In the genomic region with DNA sequence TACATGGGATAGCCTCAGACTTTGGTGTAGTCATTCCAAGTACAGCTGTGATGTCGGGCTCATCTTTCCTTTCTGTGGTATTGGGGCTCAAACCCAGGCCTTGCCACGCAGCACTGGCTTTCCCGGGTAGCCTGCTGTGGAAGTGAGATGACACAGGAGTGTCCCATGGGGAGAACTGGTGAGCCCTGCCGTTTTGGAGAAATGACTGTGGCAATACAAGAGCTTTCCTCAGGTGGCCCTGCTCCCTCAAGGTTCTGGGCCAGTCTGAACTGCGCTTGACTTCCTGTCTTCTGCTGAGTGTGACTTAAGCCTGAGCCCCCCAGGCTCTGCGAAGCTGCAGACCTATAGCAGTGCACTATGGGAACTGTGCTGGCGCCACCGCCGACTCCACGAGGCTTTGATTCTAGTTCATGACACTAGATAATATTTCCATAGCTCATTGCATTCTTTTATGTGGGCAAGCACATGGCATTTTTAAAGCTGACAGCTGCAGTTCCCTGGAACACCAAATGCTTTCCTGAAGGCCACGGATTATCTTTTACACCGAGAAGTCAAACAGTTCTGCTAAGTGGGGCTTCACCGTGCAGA, we compare ENCODE assay signal across 10 mouse cellular contexts. TPM values are rescaled to one million over a fixed set of nuclear protein-coding genes. Genes with fewer than 3 reads are reported as not detected.
DNase-seq lines count a peak whose midpoint lies in the region; ATAC-seq and TF ChIP-seq lines count a peak whose summit lies in the region.
"Had no signal": no experiment of that assay in that cellular context is flagged by ENCODE, and none has a peak within 500 bp of the region (broad histone marks: within the 10 kb centered on the region; RNA-seq: fewer than 3 reads in every experiment).

No protein-coding gene starts in this region.

- ATAC-seq in hindbrain, embryonic 12.5 days (ENCODE audit: low FRiP score), result no peak
- no peak for ATAC-seq in embryonic facial prominence, embryonic 13.5 days (ENCODE audit: insufficient number of reproducible peaks, insufficient read depth, low FRiP score, low TSS enrichment, low read depth)

- peak overlapping the region; percentile 18; the same call in 1 of the 2 replicates for H3K27ac ChIP-seq in hindbrain, embryonic 12.5 days
- no peak overlapping the region for H3K27ac ChIP-seq in hindbrain, embryonic 10.5 days
- peak overlapping the region; percentile 72 for H3K27ac ChIP-seq in embryonic facial prominence, embryonic 13.5 days

- no peak for DNase-seq in hindbrain, embryonic 10.5 days (ENCODE audit: low spot score)
- peak; percentile 41 to 45 for DNase-seq in heart, postnatal 10 days
- DNase-seq in right cerebral cortex, postnatal 4 days, result no peak
- no peak for DNase-seq in cerebellum, adult 18-20 months
- no peak for DNase-seq in urinary bladder, postnatal 36 days (ENCODE audit: low spot score in 2 of 2)
- DNase-seq: embryo, embryonic 11 days; lung, adult 2 months had no signal

- H3K9me3 ChIP-seq in hindbrain, embryonic 12.5 days (replicated peaks), result no peaks in the 10 kb centered on the region
- no peaks in the 10 kb centered on the region for H3K9me3 ChIP-seq in hindbrain, embryonic 10.5 days
- H3K9me3 ChIP-seq in embryonic facial prominence, embryonic 13.5 days, result no peaks in the 10 kb centered on the region

- TF ChIP-seq POLR2A in myocyte (IDR thresholded peaks at IDR 0.05; ENCODE audit: insufficient read length, low read depth), result no peak

- intact Hi-C loops in heart, postnatal 10 days (cut with DNase I), result no loop called here

- peaks cover 13% of the 10 kb centered on the region for H3K36me3 ChIP-seq in hindbrain, embryonic 12.5 days
- H3K36me3 ChIP-seq in hindbrain, embryonic 10.5 days, result peaks cover 31% of the 10 kb centered on the region
- H3K36me3 ChIP-seq in embryonic facial prominence, embryonic 13.5 days, result peaks cover 6% of the 10 kb centered on the region
- peaks cover 13% of the 10 kb centered on the region for H3K36me3 ChIP-seq in myocyte (ENCODE audit: control insufficient read depth, insufficient read depth)

- H3ac ChIP-seq in myocyte (ENCODE audit: control insufficient read depth, insufficient read length), result no peak overlapping the region

- H3K27me3 ChIP-seq in hindbrain, embryonic 12.5 days, result no peaks in the 10 kb centered on the region
- H3K27me3 ChIP-seq in hindbrain, embryonic 10.5 days (ENCODE audit: insufficient read depth, poor library complexity, severe bottlenecking), result no peaks in the 10 kb centered on the region
- no peaks in the 10 kb centered on the region for H3K27me3 ChIP-seq in embryonic facial prominence, embryonic 13.5 days
- no peaks in the 10 kb centered on the region for H3K27me3 ChIP-seq in myocyte (ENCODE audit: control insufficient read depth, insufficient read depth, insufficient read length)

- peaks cover 44% of the 10 kb centered on the region for H3K4me1 ChIP-seq in hindbrain, embryonic 12.5 days
- H3K4me1 ChIP-seq in hindbrain, embryonic 10.5 days (replicated peaks), result peaks cover 59% of the 10 kb centered on the region
- peaks cover 83% of the 10 kb centered on the region for H3K4me1 ChIP-seq in embryonic facial prominence, embryonic 13.5 days

- H3K4me3 ChIP-seq in hindbrain, embryonic 12.5 days, result no peak overlapping the region
- no peak overlapping the region for H3K4me3 ChIP-seq in hindbrain, embryonic 10.5 days
- H3K4me3 ChIP-seq in embryonic facial prominence, embryonic 13.5 days, result no peak overlapping the region
- no peak overlapping the region for H3K4me3 ChIP-seq in myocyte

- H3K4me2 ChIP-seq in hindbrain, embryonic 12.5 days (replicated peaks), result no peak overlapping the region
- no peak overlapping the region for H3K4me2 ChIP-seq in embryonic facial prominence, embryonic 13.5 days
- peak overlapping the region; percentile 49 for H3K4me2 ChIP-seq in myocyte (ENCODE audit: low read depth)

- peaks cover 71% of the 10 kb centered on the region for H3K79me2 ChIP-seq in myocyte (ENCODE audit: control insufficient read depth, insufficient read depth)

- H3K9ac ChIP-seq in hindbrain, embryonic 12.5 days, result no peak overlapping the region
- 0 out of 2 replicates have a peak overlapping the region, but pooled peaks have one; percentile 17 for H3K9ac ChIP-seq in embryonic facial prominence, embryonic 13.5 days

- 72% methylated on average over 13 of the region's 13 CpGs for WGBS in hindbrain, embryonic 12.5 days
- 82% methylated on average over 13 of the region's 13 CpGs for WGBS in hindbrain, embryonic 10.5 days
- WGBS in embryonic facial prominence, embryonic 13.5 days, result 34% methylated on average over 13 of the region's 13 CpGs

TF ChIP-seq in myocyte, 11 proteins besides CTCF, POLR2A, EP300 and RAD21:
- TF ChIP-seq POLR2AphosphoS2 (IDR thresholded peaks at IDR 0.05; ENCODE audit: insufficient read length, low read depth) (no peak), E2F4 (IDR thresholded peaks at IDR 0.05; ENCODE audit: insufficient read depth) (no peak), USF1 (IDR thresholded peaks at IDR 0.05; ENCODE audit: low read depth) (no peak), TCF3 (IDR thresholded peaks at IDR 0.05; ENCODE audit: insufficient read length, low read depth) (no peak), SRF (IDR thresholded peaks at IDR 0.05; ENCODE audit: control insufficient read depth, insufficient read length, low read depth) (no peak), CEBPB (IDR thresholded peaks at IDR 0.05; ENCODE audit: insufficient read depth, poor library complexity, severe bottlenecking) (no peak), MYOD1 (IDR thresholded peaks at IDR 0.05; ENCODE audit: control insufficient read depth in 1 of 3, insufficient read length in 2 of 3, low read depth in 2 of 3) (peak in 2 of 3 experiments; percentile 24 to 50), TCF12 (IDR thresholded peaks at IDR 0.05; ENCODE audit: insufficient read depth, poor library complexity, severe bottlenecking) (peak; percentile 56), MYOG (IDR thresholded peaks at IDR 0.05; ENCODE audit: control insufficient read depth in 1 of 3, insufficient read depth in 1 of 3, insufficient read length in 2 of 3, low read depth in 2 of 3) (peak in 2 of 3 experiments; percentile 22 to 47), MAX (IDR thresholded peaks at IDR 0.05; ENCODE audit: low read depth) (no peak), REST (IDR thresholded peaks at IDR 0.05; ENCODE audit: insufficient read depth, insufficient read length) (no peak)
TF ChIP-seq in myocyte: peak in this region for 3.

RNA-seq across cellular contexts. Expression of a gene that starts 12.4 kb away (rescaled TPM):
- 76.2 and 77.6 TPM in 2 replicates for polyA plus RNA-seq in hindbrain, embryonic 12.5 days (2016; fragmentation: Nextera tagmentation; extraction: Ambion mirVana)
- polyA plus RNA-seq in hindbrain, embryonic 10.5 days (2016; fragmentation: Nextera tagmentation; extraction: Ambion mirVana), result 57.0 and 58.2 TPM in 2 replicates
- polyA plus RNA-seq in embryonic facial prominence, embryonic 13.5 days (2015; fragmentation: Nextera tagmentation; extraction: Ambion mirVana), result 44.3 and 47.3 TPM in 2 replicates
- 10 to 100 TPM; 79.2 to 91.1 TPM for total RNA-seq in heart, postnatal 10 days (2021)
- 84.8 TPM for polyA plus RNA-seq in myocyte (2012; fragmentation: generic; extraction: Trizol)

Comparison
In these comparisons a context has a peak if more than half of its experiments do, and no peak if none do; other contexts are left out.
1. DNase-seq: peak in heart, postnatal 10 days (2 of 2); none in hindbrain, embryonic 10.5 days (single experiment), right cerebral cortex, postnatal 4 days (single experiment), cerebellum, adult 18-20 months (0 of 2) and urinary bladder, postnatal 36 days (0 of 2).